ENCODE assay signal across 10 mouse cellular contexts in genomic region chr15:77883697-77884010, GRCm38 (mm10). TPM values are rescaled to one million over a fixed set of nuclear protein-coding genes. Genes with fewer than 3 reads are reported as not detected.
DNase-seq lines count a peak whose midpoint lies in the region; ATAC-seq and TF ChIP-seq lines count a peak whose summit lies in the region.
"Had no signal": no experiment of that assay in that cellular context is flagged by ENCODE, and none has a peak within 500 bp of the region (broad histone marks: within the 10 kb centered on the region; RNA-seq: fewer than 3 reads in every experiment).

No protein-coding gene starts in this region.

- H3K27ac ChIP-seq in kidney, embryonic 14.5 days (ENCODE audit: low read depth, low read length), result peak overlapping the region; percentile 96
- H3K27ac ChIP-seq in embryonic facial prominence, embryonic 10.5 days (replicated peaks), result peak overlapping the region; percentile 91
- H3K27ac ChIP-seq in limb, embryonic 12.5 days, result peak overlapping the region; percentile 81
- H3K27ac ChIP-seq in left cerebral cortex, adult 2 months, result no peak overlapping the region
- H3K27ac ChIP-seq: forebrain, embryonic 15.5 days had no signal

- H3K9me3 ChIP-seq in kidney, embryonic 14.5 days (ENCODE audit: control insufficient read depth, low read length), result no peaks in the 10 kb centered on the region
- H3K9me3 ChIP-seq in E14TG2a.4 (ENCODE audit: low read length), result no peaks in the 10 kb centered on the region
- H3K9me3 ChIP-seq in embryonic facial prominence, embryonic 10.5 days, result no peaks in the 10 kb centered on the region
- no peaks in the 10 kb centered on the region for H3K9me3 ChIP-seq in limb, embryonic 12.5 days
- H3K9me3 ChIP-seq: forebrain, embryonic 15.5 days had no signal

- peak overlapping the region; percentile 48 for H3K9ac ChIP-seq in kidney, embryonic 14.5 days (ENCODE audit: low read depth, low read length)
- no peak overlapping the region for H3K9ac ChIP-seq in limb, embryonic 12.5 days (replicated peaks)
- H3K9ac ChIP-seq: forebrain, embryonic 15.5 days had no signal

- no peak overlapping the region for H3K4me3 ChIP-seq in kidney, embryonic 14.5 days (ENCODE audit: low read length)
- peak overlapping the region; percentile 66 for H3K4me3 ChIP-seq in E14TG2a.4 (replicated peaks; ENCODE audit: low read length)
- peak overlapping the region; percentile 41 for H3K4me3 ChIP-seq in embryonic facial prominence, embryonic 10.5 days
- no peak overlapping the region for H3K4me3 ChIP-seq in limb, embryonic 12.5 days (replicated peaks)
- no peak overlapping the region for H3K4me3 ChIP-seq in left cerebral cortex, adult 2 months
- H3K4me3 ChIP-seq: forebrain, embryonic 15.5 days had no signal

- no peaks in the 10 kb centered on the region for H3K36me3 ChIP-seq in kidney, embryonic 14.5 days (ENCODE audit: control insufficient read depth, insufficient read depth, low read length)
- H3K36me3 ChIP-seq in E14TG2a.4 (ENCODE audit: insufficient read depth, low read length), result no peaks in the 10 kb centered on the region
- H3K36me3 ChIP-seq in embryonic facial prominence, embryonic 10.5 days (replicated peaks), result no peaks in the 10 kb centered on the region
- H3K36me3 ChIP-seq in limb, embryonic 12.5 days, result no peaks in the 10 kb centered on the region
- H3K36me3 ChIP-seq: forebrain, embryonic 15.5 days had no signal

- H3K27me3 ChIP-seq in kidney, embryonic 14.5 days (ENCODE audit: control insufficient read depth, insufficient read depth, low read length), result no peaks in the 10 kb centered on the region
- no peaks in the 10 kb centered on the region for H3K27me3 ChIP-seq in E14TG2a.4 (ENCODE audit: insufficient read depth, low read length)
- no peaks in the 10 kb centered on the region for H3K27me3 ChIP-seq in embryonic facial prominence, embryonic 10.5 days (replicated peaks; ENCODE audit: low read depth, poor library complexity, severe bottlenecking)
- no peaks in the 10 kb centered on the region for H3K27me3 ChIP-seq in limb, embryonic 12.5 days
- H3K27me3 ChIP-seq: forebrain, embryonic 15.5 days; Patski had no signal

- no peak for TF ChIP-seq CTCF in E14TG2a.4 (conservative IDR thresholded peaks at IDR 0.05; ENCODE audit: low read length)
- TF ChIP-seq CTCF in left cerebral cortex, adult 2 months (IDR thresholded peaks at IDR 0.05), result no peak

- intact Hi-C loops in left cerebral cortex, adult 2 months (cut with DNase I), result no loop called here

- H3K4me2 ChIP-seq in kidney, embryonic 14.5 days (replicated peaks; ENCODE audit: low read depth, low read length), result peak overlapping the region; percentile 34; the same call in 1 of the 2 replicates
- H3K4me2 ChIP-seq in limb, embryonic 12.5 days, result no peak overlapping the region
- H3K4me2 ChIP-seq: forebrain, embryonic 15.5 days had no signal

- no peak for ATAC-seq in kidney, embryonic 14.5 days (ENCODE audit: low FRiP score, low TSS enrichment)
- ATAC-seq in limb, embryonic 12.5 days (ENCODE audit: insufficient number of reproducible peaks, insufficient read depth, low FRiP score, low TSS enrichment, low read depth), result no peak
- ATAC-seq: forebrain, embryonic 15.5 days had no signal

- no peak for DNase-seq in kidney, postnatal 36 days
- peak; percentile 34 for DNase-seq in embryonic facial prominence, embryonic 10.5 days (ENCODE audit: low spot score)
- DNase-seq in left cerebral cortex, adult 2 months (ENCODE audit: extremely low spot score in 1 of 2, low spot score in 2 of 2), result no peak
- no peak for DNase-seq in left cerebral cortex, adult 11 months (ENCODE audit: low spot score)
- no peak for DNase-seq in adipocyte (ENCODE audit: low spot score)

- WGBS in kidney, embryonic 14.5 days, result 39% methylated on average over 4 of the region's 4 CpGs
- 61% methylated on average over 4 of the region's 4 CpGs for WGBS in embryonic facial prominence, embryonic 10.5 days
- WGBS in limb, embryonic 12.5 days, result 49% methylated on average over 4 of the region's 4 CpGs

- H3K4me1 ChIP-seq in kidney, embryonic 14.5 days (ENCODE audit: control insufficient read depth, insufficient read depth, low read length), result peaks cover 40% of the 10 kb centered on the region
- peaks cover 70% of the 10 kb centered on the region for H3K4me1 ChIP-seq in E14TG2a.4 (replicated peaks; ENCODE audit: low read depth, low read length)
- peaks cover 48% of the 10 kb centered on the region for H3K4me1 ChIP-seq in embryonic facial prominence, embryonic 10.5 days
- H3K4me1 ChIP-seq in limb, embryonic 12.5 days (replicated peaks), result peaks cover 20% of the 10 kb centered on the region
- H3K4me1 ChIP-seq: forebrain, embryonic 15.5 days had no signal

RNA-seq across cellular contexts. Expression of gene Myh9, which starts 41.7 kb away (rescaled TPM):
- 43.8 and 72.3 TPM in 2 replicates for polyA plus RNA-seq in kidney, embryonic 14.5 days (2014; fragmentation: Nextera tagmentation; extraction: Ambion mirVana)
- 45.7 and 46.9 TPM in 2 replicates for polyA plus RNA-seq in embryonic facial prominence, embryonic 10.5 days (2016; fragmentation: Nextera tagmentation; extraction: Ambion mirVana)
- polyA plus RNA-seq in limb, embryonic 12.5 days (2016; fragmentation: Nextera tagmentation; extraction: Ambion mirVana), result 40.0 and 43.1 TPM in 2 replicates
- 10 to 100 TPM; 81.2 to 91.4 TPM for total RNA-seq in left cerebral cortex, adult 2 months (2021)

RNA-seq across cellular contexts. Expression of gene Txn2, which starts 45.2 kb away (rescaled TPM):
- 269 and 294 TPM in 2 replicates for polyA plus RNA-seq in kidney, embryonic 14.5 days (2014; fragmentation: Nextera tagmentation; extraction: Ambion mirVana)
- 287 and 289 TPM in 2 replicates for polyA plus RNA-seq in embryonic facial prominence, embryonic 10.5 days (2016; fragmentation: Nextera tagmentation; extraction: Ambion mirVana)
- polyA plus RNA-seq in limb, embryonic 12.5 days (2016; fragmentation: Nextera tagmentation; extraction: Ambion mirVana), result 215 and 217 TPM in 2 replicates
- total RNA-seq in left cerebral cortex, adult 2 months (2021), result 100 to 1,000 TPM; 139 to 143 TPM

Comparison
In these comparisons a context has a peak if more than half of its experiments do, and no peak if none do; other contexts are left out.
1. H3K4me3 ChIP-seq: peak in E14TG2a.4 (single experiment) and embryonic facial prominence, embryonic 10.5 days (single experiment); none in kidney, embryonic 14.5 days (single experiment), limb, embryonic 12.5 days (single experiment) and left cerebral cortex, adult 2 months (single experiment).